Comparison of ENCODE assay signal across 12 mouse cellular contexts in genomic region chr6:112810521-112810830, GRCm38 (mm10).
DNase-seq lines count a peak whose midpoint lies in the region; ATAC-seq lines count a peak whose summit lies in the region.
"Had no signal": no experiment of that assay in that cellular context is flagged by ENCODE, and none has a peak within 500 bp of the region (broad histone marks: within the 10 kb centered on the region; RNA-seq: fewer than 3 reads in every experiment).

No protein-coding gene starts in this region.

- DNase-seq in embryo, embryonic 10.5 days (ENCODE audit: low spot score) = peak; percentile 30
- DNase-seq in embryo, embryonic 11 days = no peak
- DNase-seq in spleen, adult 12 weeks (ENCODE audit: low spot score) = no peak
- no peak for DNase-seq in thymus, postnatal 36 days
- DNase-seq: kidney, postnatal 36 days; lung, postnatal 14 days had no signal

- peaks cover 21% of the 10 kb centered on the region; the same call in 1 of the 2 replicates for H3K36me3 ChIP-seq in forebrain, embryonic 12.5 days (replicated peaks)
- 0 out of 2 replicates have a peak, but pooled peaks cover 3% of the 10 kb centered on the region for H3K36me3 ChIP-seq in hindbrain, embryonic 15.5 days
- peaks cover 4% of the 10 kb centered on the region; the same call in 1 of the 2 replicates for H3K36me3 ChIP-seq in neural tube, embryonic 12.5 days
- H3K36me3 ChIP-seq in heart, embryonic 11.5 days (ENCODE audit: control insufficient read depth, insufficient read depth, low read length) = no peaks in the 10 kb centered on the region

- no peak for ATAC-seq in forebrain, embryonic 12.5 days (ENCODE audit: low FRiP score)
- ATAC-seq in hindbrain, embryonic 15.5 days (ENCODE audit: low FRiP score, low read depth) = no peak
- ATAC-seq in neural tube, embryonic 12.5 days (ENCODE audit: low FRiP score, low read depth) = no peak; the same call in 1 of the 2 replicates
- no peak for ATAC-seq in heart, embryonic 11.5 days (replicated peaks; ENCODE audit: insufficient number of reproducible peaks, low FRiP score, low TSS enrichment)
- ATAC-seq: intestine, postnatal 0 days had no signal

- peaks cover 67% of the 10 kb centered on the region for H3K4me1 ChIP-seq in forebrain, embryonic 12.5 days
- peaks cover 53% of the 10 kb centered on the region for H3K4me1 ChIP-seq in hindbrain, embryonic 15.5 days (replicated peaks)
- peaks cover 54% of the 10 kb centered on the region for H3K4me1 ChIP-seq in neural tube, embryonic 12.5 days
- H3K4me1 ChIP-seq in heart, embryonic 11.5 days (ENCODE audit: control insufficient read depth, insufficient read depth, low read length) = no peaks in the 10 kb centered on the region

- H3K27ac ChIP-seq in forebrain, embryonic 12.5 days = peak overlapping the region; percentile 97
- peak overlapping the region; percentile 87 for H3K27ac ChIP-seq in hindbrain, embryonic 15.5 days (replicated peaks)
- peak overlapping the region; percentile 94 for H3K27ac ChIP-seq in neural tube, embryonic 12.5 days
- H3K27ac ChIP-seq in heart, embryonic 11.5 days (ENCODE audit: low read depth, low read length) = no peak overlapping the region

- H3K9ac ChIP-seq in forebrain, embryonic 12.5 days = peak overlapping the region; percentile 26; the same call in 1 of the 2 replicates
- H3K9ac ChIP-seq in hindbrain, embryonic 15.5 days = no peak overlapping the region
- H3K9ac ChIP-seq in neural tube, embryonic 12.5 days = no peak overlapping the region
- H3K9ac ChIP-seq in heart, embryonic 11.5 days (ENCODE audit: low read depth, low read length) = no peak overlapping the region

- 36% methylated on average over 4 of the region's 4 CpGs for WGBS in forebrain, embryonic 12.5 days
- WGBS in hindbrain, embryonic 15.5 days = 31% methylated on average over 4 of the region's 4 CpGs
- WGBS in neural tube, embryonic 12.5 days = 51% methylated on average over 4 of the region's 4 CpGs
- WGBS in heart, embryonic 11.5 days (ENCODE audit: insufficient replicate concordance) = 77% methylated on average over 4 of the region's 4 CpGs

- H3K27me3 ChIP-seq in forebrain, embryonic 12.5 days = no peaks in the 10 kb centered on the region
- no peaks in the 10 kb centered on the region for H3K27me3 ChIP-seq in hindbrain, embryonic 15.5 days
- no peaks in the 10 kb centered on the region for H3K27me3 ChIP-seq in neural tube, embryonic 12.5 days (replicated peaks)
- H3K27me3 ChIP-seq in heart, embryonic 11.5 days (ENCODE audit: control insufficient read depth, insufficient read depth, low read length) = no peaks in the 10 kb centered on the region

- H3K4me3 ChIP-seq in forebrain, embryonic 12.5 days (replicated peaks) = no peak overlapping the region
- no peak overlapping the region for H3K4me3 ChIP-seq in hindbrain, embryonic 15.5 days
- no peak overlapping the region for H3K4me3 ChIP-seq in neural tube, embryonic 12.5 days
- no peak overlapping the region for H3K4me3 ChIP-seq in heart, embryonic 11.5 days (ENCODE audit: low read depth, low read length)

- peaks cover 5% of the 10 kb centered on the region; the same call in 1 of the 2 replicates for H3K9me3 ChIP-seq in forebrain, embryonic 12.5 days
- no peaks in the 10 kb centered on the region for H3K9me3 ChIP-seq in hindbrain, embryonic 15.5 days
- no peaks in the 10 kb centered on the region for H3K9me3 ChIP-seq in neural tube, embryonic 12.5 days
- 0 out of 2 replicates have a peak, but pooled peaks cover 2% of the 10 kb centered on the region for H3K9me3 ChIP-seq in heart, embryonic 11.5 days (replicated peaks; ENCODE audit: control insufficient read depth, low read length)

- H3K4me2 ChIP-seq in forebrain, embryonic 12.5 days = peak overlapping the region; percentile 34
- no peak overlapping the region for H3K4me2 ChIP-seq in hindbrain, embryonic 15.5 days
- H3K4me2 ChIP-seq in neural tube, embryonic 12.5 days (replicated peaks) = peak overlapping the region; percentile 20
- no peak overlapping the region for H3K4me2 ChIP-seq in heart, embryonic 11.5 days
- H3K4me2 ChIP-seq: liver, embryonic 11.5 days had no signal

Comparison
In these comparisons a context has a peak if more than half of its experiments do, and no peak if none do; other contexts are left out.
1. H3K4me2 ChIP-seq: peak in forebrain, embryonic 12.5 days (single experiment) and neural tube, embryonic 12.5 days (single experiment); none in hindbrain, embryonic 15.5 days (single experiment) and heart, embryonic 11.5 days (single experiment).